Mouse (Mus musculus) forebrain, embryonic 15.5 days (tissue): ENCODE measurements around the gene Kat6b. TPM values are rescaled to one million over a fixed set of nuclear protein-coding genes. Genes with fewer than 3 reads are reported as not detected.
A peak's percentile ranks its signal among the peaks of the same experiment; 100 is the strongest.
"Not testable (repeated sequence)": the region's sequence is repeated elsewhere in the genome, so short reads cannot be mapped to it uniquely, and the experiment has no call there.

Source experiments
- ATAC-seq: fragments of 200-750 bp; cut with Nextera tagmentation; replicated peaks from 2 replicates; pipeline ENCODE4 v1.8.0; 2017; ENCODE audit warnings: mild to moderate bottlenecking, moderate TSS enrichment, moderate library complexity
- H3K27ac ChIP-seq: fragments of 300-500 bp; sonication (generic); replicated peaks from 2 replicates; pipeline ENCODE4 v1.5.1; 2015; ENCODE audit warnings: mild to moderate bottlenecking, inconsistent platforms
- H3K27me3 ChIP-seq: fragments of 300-500 bp; sonication (generic); 2 replicates; pipeline ENCODE4 v1.6.1; 2015; ENCODE audit warnings: inconsistent platforms
- H3K36me3 ChIP-seq: fragments of 300-500 bp; sonication (generic); 2 replicates; pipeline ENCODE4 v1.6.1; 2015; ENCODE audit warnings: mild to moderate bottlenecking, inconsistent platforms
- H3K4me1 ChIP-seq: fragments of 300-500 bp; sonication (generic); 2 replicates; pipeline ENCODE4 v1.6.1; 2015; ENCODE audit warnings: inconsistent platforms
- H3K4me2 ChIP-seq: fragments of 300-500 bp; sonication (generic); replicated peaks from 2 replicates; pipeline ENCODE4 v1.6.1; 2015; ENCODE audit warnings: mild to moderate bottlenecking, inconsistent platforms
- H3K4me3 ChIP-seq: fragments of 300-500 bp; sonication (generic); 2 replicates; pipeline ENCODE4 v1.5.1; 2015; ENCODE audit warnings: mild to moderate bottlenecking, inconsistent platforms
- H3K9ac ChIP-seq: fragments of 300-500 bp; sonication (generic); replicated peaks from 2 replicates; pipeline ENCODE4 v1.6.1; 2015; ENCODE audit warnings: mild to moderate bottlenecking, inconsistent platforms
- H3K9me3 ChIP-seq: fragments of 300-500 bp; sonication (generic); 2 replicates; pipeline ENCODE4 v1.6.1; 2016; ENCODE audit warnings: inconsistent platforms
- WGBS: fragments of 180-500 bp; shearing (Covaris S2); methylation state at CpG from one replicate; pipeline ENCODE4 v1.1.7; 2015; ENCODE audit warnings: mixed read lengths; 5-methylcytosine and 5-hydroxymethylcytosine counted together
- polyA plus RNA-seq: library from polyadenylated mRNA; unstranded; fragments of >200 nt; fragmentation: Nextera tagmentation; extraction: Ambion mirVana; gene quantifications from 2 replicates; pipeline ENCODE4 v1.2.1, GENCODE M21; 2015

Kat6b gene
- polyA plus RNA-seq, 1 experiment from 2014 or later = 29.5 TPM

- H3K9me3 ChIP-seq = not testable (repeated sequence)
Measured at GRCm38 (mm10) chr14:21487135-21487534, 5.9 kb downstream of the Kat6b start.

GRCm38 (mm10) chr14:21488426-21489115 lies 7.3 kb downstream of the Kat6b start:
- not testable (repeated sequence) for H3K9ac ChIP-seq, H3K4me2 ChIP-seq, H3K4me3 ChIP-seq, H3K4me1 ChIP-seq, H3K27me3 ChIP-seq, H3K9me3 ChIP-seq, H3K36me3 ChIP-seq
- peak overlapping the region; percentile 41 for H3K27ac ChIP-seq
- peak; percentile 92 for ATAC-seq
- WGBS = 24% methylated on average over 8 of the region's 9 CpGs

More at GRCm38 (mm10) chr14:21487135-21487534, 5.9 kb downstream of the Kat6b start:
- not testable (repeated sequence) for H3K27ac ChIP-seq, H3K4me2 ChIP-seq, H3K4me3 ChIP-seq, H3K36me3 ChIP-seq, ATAC-seq, H3K4me1 ChIP-seq, H3K9ac ChIP-seq, H3K27me3 ChIP-seq
- 95% methylated on average over 2 of the region's 2 CpGs for WGBS

GRCm38 (mm10) chr14:21489116-21489485 lies 7.9 kb downstream of the Kat6b start:
- WGBS = 20% methylated on average over 3 of the region's 3 CpGs
- peak; percentile 89 for ATAC-seq
- H3K27me3 ChIP-seq = no peaks in the 10 kb centered on the region
- H3K27ac ChIP-seq = peak overlapping the region; percentile 41
- H3K4me1 ChIP-seq = 0 out of 2 replicates have a peak, but pooled peaks cover 5% of the 10 kb centered on the region
- no peaks in the 10 kb centered on the region for H3K36me3 ChIP-seq
- no peak overlapping the region for H3K9ac ChIP-seq
- H3K4me3 ChIP-seq = no peak overlapping the region
- no peak overlapping the region for H3K4me2 ChIP-seq
- no peaks in the 10 kb centered on the region for H3K9me3 ChIP-seq

- 0 out of 2 replicates have a peak, but pooled peaks cover 5% of the 10 kb centered on the region for H3K4me1 ChIP-seq
- no peaks in the 10 kb centered on the region for H3K27me3 ChIP-seq
- no peak overlapping the region for H3K9ac ChIP-seq
- no peak overlapping the region for H3K4me3 ChIP-seq
- H3K27ac ChIP-seq = no peak overlapping the region
- no peaks in the 10 kb centered on the region for H3K9me3 ChIP-seq
- no peaks in the 10 kb centered on the region for H3K36me3 ChIP-seq
- ATAC-seq = no peak
- 34% methylated on average over 4 of the region's 4 CpGs for WGBS
- no peak overlapping the region for H3K4me2 ChIP-seq
Measured at GRCm38 (mm10) chr14:21490141-21490540, 8.9 kb downstream of the Kat6b start.

GRCm38 (mm10) chr14:21498361-21498996 lies 17.2 kb downstream of the Kat6b start:
- H3K4me3 ChIP-seq = peak overlapping the region; percentile 83
- WGBS = 2% methylated on average over 7 of the region's 7 CpGs
- no peaks in the 10 kb centered on the region for H3K27me3 ChIP-seq
- H3K4me2 ChIP-seq = peak overlapping the region; percentile 91
- H3K9ac ChIP-seq = peak overlapping the region; percentile 99
- peaks cover 36% of the 10 kb centered on the region for H3K4me1 ChIP-seq
- no peaks in the 10 kb centered on the region for H3K9me3 ChIP-seq
- H3K27ac ChIP-seq = peak overlapping the region; percentile 99
- no peaks in the 10 kb centered on the region for H3K36me3 ChIP-seq
- ATAC-seq = no peak

GRCm38 (mm10) chr14:21499011-21499581 lies 17.9 kb downstream of the Kat6b start:
- H3K36me3 ChIP-seq = no peaks in the 10 kb centered on the region
- no peaks in the 10 kb centered on the region for H3K27me3 ChIP-seq
- peak overlapping the region; percentile 91 for H3K4me2 ChIP-seq
- H3K9me3 ChIP-seq = no peaks in the 10 kb centered on the region
- WGBS = under 1% methylated on average over 33 of the region's 33 CpGs
- H3K4me3 ChIP-seq = peak overlapping the region; percentile 83
- H3K4me1 ChIP-seq = peaks cover 42% of the 10 kb centered on the region
- peak overlapping the region; percentile 99 for H3K9ac ChIP-seq
- no peak for ATAC-seq
- peak overlapping the region; percentile 99 for H3K27ac ChIP-seq

- no peaks in the 10 kb centered on the region for H3K27me3 ChIP-seq
- WGBS = under 1% methylated on average over 26 of the region's 57 CpGs
- peak overlapping the region; percentile 91 for H3K4me2 ChIP-seq
- H3K9me3 ChIP-seq = no peaks in the 10 kb centered on the region
- peak; percentile 31 for ATAC-seq
- H3K36me3 ChIP-seq = no peaks in the 10 kb centered on the region
- peak overlapping the region; percentile 83 for H3K4me3 ChIP-seq
- peak overlapping the region; percentile 99 for H3K9ac ChIP-seq
- H3K4me1 ChIP-seq = peaks cover 45% of the 10 kb centered on the region
- H3K27ac ChIP-seq = peak overlapping the region; percentile 99
Measured at GRCm38 (mm10) chr14:21499631-21500153, 18.5 kb downstream of the Kat6b start.

DNA sequence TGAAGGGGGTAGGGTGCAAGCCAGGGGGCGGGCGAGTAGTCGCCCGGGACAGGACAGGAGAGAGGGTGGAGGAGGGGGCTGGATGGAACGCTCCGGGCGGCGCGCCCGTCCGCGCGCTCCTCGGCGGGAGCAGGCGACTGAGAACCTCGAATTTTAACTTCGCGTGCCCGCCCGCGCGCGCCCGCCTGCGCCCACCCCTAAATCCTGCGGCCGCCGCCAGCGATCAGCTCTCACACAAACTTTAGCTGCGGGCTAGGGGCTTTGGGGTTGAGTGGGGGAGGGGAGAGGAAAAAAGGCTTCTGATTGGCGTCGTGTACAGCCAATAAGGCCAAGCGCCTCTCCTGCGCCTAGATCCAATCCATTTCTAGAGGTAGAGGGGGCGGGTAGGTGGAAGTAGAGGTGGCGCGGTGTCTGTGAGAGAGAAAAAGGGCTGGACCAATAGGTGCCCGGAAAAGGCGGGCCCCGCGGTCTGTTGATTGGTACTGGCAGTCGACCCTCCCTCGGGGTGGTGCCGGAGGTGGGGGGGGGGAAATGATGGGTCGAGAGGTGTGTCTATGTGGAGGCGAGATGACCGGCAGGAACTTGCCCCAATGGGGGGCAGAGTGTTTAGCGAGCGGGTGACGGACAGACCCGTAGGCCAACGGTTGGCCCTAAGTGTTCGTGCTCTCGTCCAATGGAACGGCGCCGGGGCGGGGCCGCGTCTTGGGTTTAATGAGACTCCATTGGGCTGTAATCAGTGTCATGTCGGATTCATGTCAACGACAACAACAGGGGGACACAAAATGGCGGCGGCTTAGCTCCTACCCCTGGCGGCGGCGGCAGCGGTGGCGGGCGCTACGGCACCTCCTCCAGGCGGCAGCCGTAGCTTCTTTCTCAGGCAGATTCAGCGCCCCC lies 19.2 kb downstream of the Kat6b start:
- peak; percentile 97 for ATAC-seq
- peaks cover 45% of the 10 kb centered on the region for H3K4me1 ChIP-seq

GRCm38 (mm10) chr14:21501048-21501657 lies 19.9 kb downstream of the Kat6b start:
- under 1% methylated on average over 38 of the region's 38 CpGs for WGBS
- no peaks in the 10 kb centered on the region for H3K9me3 ChIP-seq
- peak; percentile 2; the same call in 1 of the 2 replicates for ATAC-seq
- peak overlapping the region; percentile 83 for H3K4me3 ChIP-seq
- peak overlapping the region; percentile 99 for H3K27ac ChIP-seq
- H3K36me3 ChIP-seq = no peaks in the 10 kb centered on the region
- H3K9ac ChIP-seq = peak overlapping the region; percentile 78
- H3K4me1 ChIP-seq = peaks cover 45% of the 10 kb centered on the region
- H3K27me3 ChIP-seq = no peaks in the 10 kb centered on the region
- H3K4me2 ChIP-seq = peak overlapping the region; percentile 52

More for the DNA sequence above, 19.2 kb downstream of the Kat6b start:
- WGBS = under 1% methylated on average over 73 of the region's 75 CpGs
- Histone ChIP-seq H3K4me3 (peak overlapping the region; percentile 83), H3K9ac (peak overlapping the region; percentile 99), H3K27ac (peak overlapping the region; percentile 99), H3K27me3 (no peaks in the 10 kb centered on the region), H3K4me2 (peak overlapping the region; percentile 91), H3K9me3 (no peaks in the 10 kb centered on the region), H3K36me3 (no peaks in the 10 kb centered on the region)

GRCm38 (mm10) chr14:21505036-21505435 lies 23.8 kb downstream of the Kat6b start:
- no peak for ATAC-seq
- Histone ChIP-seq H3K36me3 (no peaks in the 10 kb centered on the region), H3K27me3 (no peaks in the 10 kb centered on the region), H3K27ac (no peak overlapping the region), H3K9ac (no peak overlapping the region), H3K9me3 (no peaks in the 10 kb centered on the region), H3K4me2 (no peak overlapping the region), H3K4me3 (no peak overlapping the region), H3K4me1 (peaks cover 32% of the 10 kb centered on the region)
- WGBS = 82% methylated on average over 4 of the region's 4 CpGs

DNA sequence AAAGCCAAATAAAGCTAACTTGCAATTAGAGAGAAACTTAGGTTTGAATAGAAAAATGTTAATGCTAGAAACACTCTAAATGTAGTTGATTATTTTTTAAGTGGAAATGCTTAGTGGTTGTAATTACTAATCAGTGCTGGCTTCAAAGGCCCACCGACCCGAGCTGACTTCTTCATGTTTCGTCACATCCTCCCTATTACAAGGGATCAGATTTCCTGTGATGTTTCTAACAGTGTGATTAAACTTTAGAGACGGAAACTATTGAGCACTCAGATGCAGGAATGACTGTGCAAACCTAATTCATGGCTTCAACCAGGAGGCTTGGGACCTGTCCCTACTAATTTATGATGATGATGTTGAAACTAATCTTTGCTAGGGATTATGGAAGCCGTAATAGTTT lies 25.8 kb downstream of the Kat6b start:
- H3K36me3 ChIP-seq = no peaks in the 10 kb centered on the region
- H3K4me2 ChIP-seq = no peak overlapping the region
- peaks cover 35% of the 10 kb centered on the region for H3K4me1 ChIP-seq
- no peaks in the 10 kb centered on the region for H3K27me3 ChIP-seq
- WGBS = 76% methylated on average over 5 of the region's 5 CpGs
- no peaks in the 10 kb centered on the region for H3K9me3 ChIP-seq
- H3K9ac ChIP-seq = no peak overlapping the region
- H3K27ac ChIP-seq = no peak overlapping the region
- ATAC-seq = no peak
- no peak overlapping the region for H3K4me3 ChIP-seq
